Mouse (Mus musculus) forebrain, embryonic 15.5 days (tissue): ENCODE measurements around the gene Rreb1. TPM values are rescaled to one million over a fixed set of nuclear protein-coding genes. Genes with fewer than 3 reads are reported as not detected.

ENCODE experiments used
- ATAC-seq: fragments of 200-750 bp; cut with Nextera tagmentation; replicated peaks from 2 replicates; pipeline ENCODE4 v1.8.0; 2017; ENCODE audit warnings: mild to moderate bottlenecking, moderate TSS enrichment, moderate library complexity
- H3K27ac ChIP-seq: fragments of 300-500 bp; sonication (generic); replicated peaks from 2 replicates; pipeline ENCODE4 v1.5.1; 2015; ENCODE audit warnings: mild to moderate bottlenecking, inconsistent platforms
- H3K27me3 ChIP-seq: fragments of 300-500 bp; sonication (generic); 2 replicates; pipeline ENCODE4 v1.6.1; 2015; ENCODE audit warnings: inconsistent platforms
- H3K36me3 ChIP-seq: fragments of 300-500 bp; sonication (generic); 2 replicates; pipeline ENCODE4 v1.6.1; 2015; ENCODE audit warnings: mild to moderate bottlenecking, inconsistent platforms
- H3K4me1 ChIP-seq: fragments of 300-500 bp; sonication (generic); 2 replicates; pipeline ENCODE4 v1.6.1; 2015; ENCODE audit warnings: inconsistent platforms
- H3K4me2 ChIP-seq: fragments of 300-500 bp; sonication (generic); replicated peaks from 2 replicates; pipeline ENCODE4 v1.6.1; 2015; ENCODE audit warnings: mild to moderate bottlenecking, inconsistent platforms
- H3K4me3 ChIP-seq: fragments of 300-500 bp; sonication (generic); 2 replicates; pipeline ENCODE4 v1.5.1; 2015; ENCODE audit warnings: mild to moderate bottlenecking, inconsistent platforms
- H3K9ac ChIP-seq: fragments of 300-500 bp; sonication (generic); replicated peaks from 2 replicates; pipeline ENCODE4 v1.6.1; 2015; ENCODE audit warnings: mild to moderate bottlenecking, inconsistent platforms
- H3K9me3 ChIP-seq: fragments of 300-500 bp; sonication (generic); 2 replicates; pipeline ENCODE4 v1.6.1; 2016; ENCODE audit warnings: inconsistent platforms
- WGBS: fragments of 180-500 bp; shearing (Covaris S2); methylation state at CpG from one replicate; pipeline ENCODE4 v1.1.7; 2015; ENCODE audit warnings: mixed read lengths; 5-methylcytosine and 5-hydroxymethylcytosine counted together
- polyA plus RNA-seq: library from polyadenylated mRNA; unstranded; fragments of >200 nt; fragmentation: Nextera tagmentation; extraction: Ambion mirVana; gene quantifications from 2 replicates; pipeline ENCODE4 v1.2.1, GENCODE M21; 2015

The Rreb1 gene
- polyA plus RNA-seq, 1 experiment from 2014 or later = 1.8 TPM

DNA sequence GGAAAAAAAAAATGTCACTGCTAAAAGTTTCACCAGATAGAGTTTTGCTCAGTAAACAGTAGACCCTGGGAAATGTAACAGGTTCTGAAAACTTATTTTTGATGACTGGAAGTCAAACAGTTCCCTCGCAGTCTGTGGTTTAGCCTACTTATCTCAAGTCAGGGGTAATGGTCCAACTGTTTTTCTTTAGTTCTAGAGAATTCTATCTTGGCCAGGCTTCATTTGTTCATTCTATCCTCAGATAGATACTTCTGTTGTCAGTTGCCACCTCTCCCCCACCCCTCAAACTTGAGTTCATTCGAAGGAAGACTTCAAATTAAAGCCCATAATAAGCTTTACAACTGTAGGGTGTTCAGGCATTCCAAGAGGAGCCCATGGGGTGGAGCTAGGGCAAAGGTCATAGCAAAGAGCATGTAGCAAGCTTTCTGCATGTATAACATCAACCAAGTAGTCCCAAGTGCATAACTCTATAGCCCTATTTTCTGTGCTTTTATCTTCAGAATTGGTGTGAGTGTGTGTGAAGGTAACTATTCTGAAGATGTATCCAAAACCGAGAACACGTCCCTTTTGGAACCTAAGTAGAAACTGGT, 46.2 kb downstream of the Rreb1 start:
- Histone ChIP-seq H3K36me3 (no peaks in the 10 kb centered on the region), H3K9me3 (no peaks in the 10 kb centered on the region), H3K27me3 (peaks cover 47% of the 10 kb centered on the region), H3K27ac (no peak overlapping the region), H3K9ac (no peak overlapping the region), H3K4me3 (no peak overlapping the region), H3K4me1 (peaks cover 33% of the 10 kb centered on the region), H3K4me2 (no peak overlapping the region)
- ATAC-seq = no peak
- 39% methylated on average over 4 of the region's 4 CpGs for WGBS

DNA sequence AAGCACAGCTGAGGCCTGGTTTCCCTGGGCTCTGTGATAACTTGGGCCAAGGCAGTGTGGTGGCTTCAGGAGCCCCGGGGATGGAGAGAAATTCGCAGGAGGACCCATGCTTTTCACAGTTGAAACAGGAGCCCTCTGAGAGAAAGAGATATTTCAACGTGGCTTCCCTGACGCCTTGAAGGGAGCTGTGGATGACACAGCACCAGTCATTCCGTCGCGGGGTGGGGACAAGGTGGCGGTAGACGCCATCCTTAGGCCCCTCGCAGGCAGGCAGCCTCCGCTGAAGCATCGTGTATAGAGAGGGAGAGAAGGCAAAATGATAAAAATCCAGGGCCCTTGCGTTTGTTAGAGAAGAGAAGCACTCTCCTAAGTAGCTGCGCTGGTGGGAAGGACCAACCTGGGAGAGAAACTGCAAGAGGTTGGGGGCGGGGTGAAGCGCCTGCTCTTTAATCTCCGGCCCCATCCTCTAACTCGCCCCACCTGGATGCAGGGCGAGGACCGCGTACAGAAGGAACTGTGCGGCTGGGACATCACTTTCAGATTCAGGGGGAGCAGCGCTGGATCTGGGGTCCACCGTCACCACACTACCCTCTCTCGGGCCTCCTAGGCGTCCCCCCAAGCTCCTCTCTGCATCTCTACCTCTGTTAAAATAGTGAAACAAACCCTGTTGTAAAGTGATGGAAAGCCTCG, 46.9 kb downstream of the Rreb1 start:
- H3K9me3 ChIP-seq = no peaks in the 10 kb centered on the region
- ATAC-seq = no peak; the same call in none of the 2 replicates
- H3K4me2 ChIP-seq = peak overlapping the region; percentile 99
- H3K27me3 ChIP-seq = peaks cover 48% of the 10 kb centered on the region
- peak overlapping the region; percentile 55 for H3K4me3 ChIP-seq
- WGBS = 3% methylated on average over 27 of the region's 27 CpGs
- H3K4me1 ChIP-seq = peaks cover 33% of the 10 kb centered on the region
- no peak overlapping the region for H3K27ac ChIP-seq
- H3K9ac ChIP-seq = peak overlapping the region; percentile 46
- H3K36me3 ChIP-seq = no peaks in the 10 kb centered on the region

DNA sequence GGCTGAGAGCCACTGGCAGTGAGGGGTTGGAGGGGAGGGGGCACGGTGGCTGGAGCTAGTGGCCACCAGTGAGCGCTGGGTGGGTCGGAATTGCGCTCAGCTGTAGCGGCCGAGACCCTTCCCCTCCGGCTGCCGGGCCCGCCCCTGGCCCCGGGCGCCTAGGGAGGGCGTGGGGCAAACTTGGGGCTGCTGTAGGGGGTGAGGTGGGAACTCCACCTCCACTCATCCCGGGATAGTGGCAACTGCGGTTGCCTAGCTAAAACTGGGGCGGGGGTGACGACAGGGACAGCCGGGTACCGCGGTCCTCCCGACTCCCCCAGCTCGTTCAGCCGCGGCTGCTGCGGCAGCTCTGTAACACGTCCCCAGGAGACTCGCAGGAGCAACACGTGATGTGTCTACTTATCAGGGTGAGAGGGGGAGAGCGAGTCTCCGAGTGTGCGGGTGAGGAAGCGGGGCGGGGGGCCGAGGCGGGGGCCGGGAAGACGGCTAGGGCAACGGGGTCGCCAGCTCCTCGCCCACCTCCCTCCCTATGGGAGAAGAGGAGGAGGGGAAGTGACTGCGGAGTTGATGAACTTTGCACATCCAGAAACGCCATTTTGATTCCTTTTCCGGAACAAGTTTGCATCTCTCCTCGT, 47.6 kb downstream of the Rreb1 start:
- H3K4me3 ChIP-seq = peak overlapping the region; percentile 55
- peaks cover 33% of the 10 kb centered on the region for H3K4me1 ChIP-seq
- peak overlapping the region; percentile 46 for H3K9ac ChIP-seq
- peak; percentile 71 for ATAC-seq
- no peaks in the 10 kb centered on the region for H3K9me3 ChIP-seq
- H3K36me3 ChIP-seq = no peaks in the 10 kb centered on the region
- WGBS = under 1% methylated on average over 42 of the region's 43 CpGs
- peak overlapping the region; percentile 99 for H3K4me2 ChIP-seq
- H3K27me3 ChIP-seq = peaks cover 54% of the 10 kb centered on the region
- no peak overlapping the region for H3K27ac ChIP-seq

DNA sequence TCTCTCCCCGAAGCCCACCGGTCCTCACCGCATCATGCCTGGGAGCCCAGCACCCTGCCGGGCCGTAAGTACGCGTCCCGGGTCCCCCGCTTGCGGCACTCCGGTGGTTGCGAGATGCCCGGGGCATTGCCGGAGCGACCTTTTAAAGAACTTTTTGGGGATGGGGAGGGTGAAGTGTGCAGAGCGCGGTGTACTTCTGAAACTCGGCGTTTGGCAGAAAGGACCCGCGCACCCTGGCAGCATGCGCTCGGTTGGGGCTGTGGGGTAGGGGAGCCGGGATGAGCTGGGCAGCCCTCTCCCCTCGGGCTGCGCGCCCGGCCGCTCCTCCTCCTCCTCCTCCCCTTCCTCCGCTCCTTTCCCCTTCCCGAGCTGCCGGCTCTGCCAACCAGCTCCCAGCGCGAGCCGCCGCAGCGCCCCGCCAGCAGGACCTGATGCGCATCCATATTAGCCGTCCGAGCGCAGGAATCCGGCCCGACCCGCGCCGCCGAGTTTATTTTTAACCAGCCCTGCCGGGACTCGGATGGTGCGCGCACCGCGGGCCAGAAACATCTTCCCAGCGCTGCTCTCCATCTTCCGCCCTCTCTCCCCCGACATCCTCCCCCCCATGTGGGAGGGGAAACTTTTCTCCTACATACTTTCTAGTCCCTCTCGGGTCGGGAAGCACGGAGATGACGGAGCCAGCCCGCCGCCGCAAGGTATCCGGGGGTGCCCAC, 48.2 kb downstream of the Rreb1 start:
- H3K27me3 ChIP-seq = peaks cover 58% of the 10 kb centered on the region
- H3K36me3 ChIP-seq = no peaks in the 10 kb centered on the region
- H3K9ac ChIP-seq = peak overlapping the region; percentile 46
- no peaks in the 10 kb centered on the region for H3K9me3 ChIP-seq
- peak overlapping the region; percentile 55 for H3K4me3 ChIP-seq
- H3K27ac ChIP-seq = no peak overlapping the region
- ATAC-seq = peak; percentile 76
- H3K4me1 ChIP-seq = peaks cover 31% of the 10 kb centered on the region
- under 1% methylated on average over 62 of the region's 65 CpGs for WGBS
- peak overlapping the region; percentile 99 for H3K4me2 ChIP-seq

DNA sequence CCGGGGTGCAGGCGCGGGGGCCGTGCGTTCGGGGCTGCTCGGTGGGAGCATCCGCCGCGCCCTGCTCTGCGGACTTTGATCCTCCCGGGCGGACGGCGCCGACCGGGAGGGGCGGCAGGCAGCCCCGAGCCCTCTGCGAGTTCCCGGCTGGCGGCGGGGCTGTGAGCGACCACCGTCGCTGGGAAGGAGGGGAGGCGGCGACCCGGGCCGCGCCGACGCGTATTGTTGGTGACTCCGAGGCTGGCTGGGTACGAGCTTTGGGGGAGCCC, 48.7 kb downstream of the Rreb1 start:
- H3K4me2 ChIP-seq = peak overlapping the region; percentile 99
- no peaks in the 10 kb centered on the region for H3K36me3 ChIP-seq
- peak overlapping the region; percentile 46 for H3K9ac ChIP-seq
- no peak overlapping the region for H3K27ac ChIP-seq
- peak overlapping the region; percentile 55 for H3K4me3 ChIP-seq
- no peaks in the 10 kb centered on the region for H3K9me3 ChIP-seq
- H3K4me1 ChIP-seq = peaks cover 30% of the 10 kb centered on the region
- WGBS = 1% methylated on average over 32 of the region's 36 CpGs
- peak; percentile 33 for ATAC-seq
- peaks cover 58% of the 10 kb centered on the region for H3K27me3 ChIP-seq

DNA sequence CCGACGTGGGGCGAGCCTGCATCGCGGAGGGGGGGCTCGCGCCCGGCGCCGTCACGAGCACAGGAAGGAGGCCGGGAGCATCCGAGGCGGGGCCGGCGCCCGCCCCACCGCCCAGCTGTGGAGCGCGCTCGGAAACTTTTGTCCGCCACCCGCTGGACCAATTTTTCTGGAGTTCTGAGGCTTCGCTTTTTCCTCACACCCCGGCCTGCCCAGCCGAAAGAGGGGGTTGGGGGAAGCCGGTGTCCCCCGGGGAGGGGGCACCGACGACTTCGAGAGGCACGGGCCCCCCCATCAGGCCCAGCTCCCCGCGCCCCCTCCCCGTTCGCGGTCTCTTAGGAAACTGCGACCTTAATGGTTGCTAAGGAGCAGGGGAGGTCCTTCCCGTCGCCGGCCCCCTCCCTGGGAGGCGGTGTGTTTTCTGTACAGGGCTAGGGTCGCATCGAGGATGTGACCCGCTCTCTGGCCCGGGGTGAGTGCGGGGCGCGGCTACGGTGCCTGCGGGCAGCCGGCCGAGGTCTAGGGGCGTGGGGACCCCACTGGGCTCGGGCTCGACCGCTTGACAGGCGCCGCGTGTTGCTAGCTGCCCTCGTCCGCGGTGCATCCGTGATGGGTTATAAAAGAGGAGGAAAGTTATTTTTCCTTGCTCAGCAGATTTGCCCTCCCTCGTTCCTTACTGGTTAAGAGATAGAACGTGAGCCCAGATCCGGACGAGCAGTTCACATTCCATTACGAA, 49.2 kb downstream of the Rreb1 start:
- WGBS = under 1% methylated on average over 68 of the region's 69 CpGs
- peaks cover 58% of the 10 kb centered on the region for H3K27me3 ChIP-seq
- no peak overlapping the region for H3K27ac ChIP-seq
- no peaks in the 10 kb centered on the region for H3K36me3 ChIP-seq
- peak overlapping the region; percentile 99 for H3K4me2 ChIP-seq
- peak; percentile 56 for ATAC-seq
- H3K4me3 ChIP-seq = peak overlapping the region; percentile 55
- H3K9me3 ChIP-seq = no peaks in the 10 kb centered on the region
- H3K4me1 ChIP-seq = peaks cover 30% of the 10 kb centered on the region
- H3K9ac ChIP-seq = peak overlapping the region; percentile 46

DNA sequence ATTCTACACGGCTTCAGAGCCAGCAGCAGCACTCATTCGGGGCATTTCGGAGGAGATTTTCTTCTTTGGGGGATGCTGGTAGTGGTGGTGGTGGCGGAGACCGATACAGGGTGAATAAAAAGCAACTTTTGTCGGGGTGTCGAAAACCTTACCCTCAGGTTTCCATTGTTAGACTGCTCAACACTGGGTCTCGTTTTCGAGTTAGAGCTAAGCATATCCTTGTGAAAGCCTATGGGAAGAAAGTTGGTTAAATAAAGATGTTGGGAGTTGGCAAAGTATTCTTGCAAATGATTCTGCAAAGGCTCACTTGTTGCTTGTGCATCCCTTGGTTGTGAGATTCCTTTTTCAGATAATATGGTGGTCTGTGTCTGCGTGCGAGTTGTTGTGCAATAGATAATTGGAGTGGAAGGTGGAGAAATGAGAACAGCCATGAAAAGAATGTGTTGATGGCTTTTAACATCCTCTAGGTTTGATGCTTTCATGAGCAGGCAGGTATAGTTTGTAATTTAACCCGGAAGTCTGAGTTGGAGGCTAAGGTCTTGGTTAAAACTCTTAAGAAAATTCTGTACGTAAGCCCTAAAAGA, 49.9 kb downstream of the Rreb1 start:
- peaks cover 30% of the 10 kb centered on the region for H3K4me1 ChIP-seq
- no peaks in the 10 kb centered on the region for H3K9me3 ChIP-seq
- WGBS = 5% methylated on average over 13 of the region's 13 CpGs
- H3K36me3 ChIP-seq = no peaks in the 10 kb centered on the region
- no peak overlapping the region for H3K27ac ChIP-seq
- H3K27me3 ChIP-seq = peaks cover 58% of the 10 kb centered on the region
- H3K4me2 ChIP-seq = peak overlapping the region; percentile 99
- no peak overlapping the region for H3K9ac ChIP-seq
- no peak for ATAC-seq
- peak overlapping the region; percentile 55 for H3K4me3 ChIP-seq

DNA sequence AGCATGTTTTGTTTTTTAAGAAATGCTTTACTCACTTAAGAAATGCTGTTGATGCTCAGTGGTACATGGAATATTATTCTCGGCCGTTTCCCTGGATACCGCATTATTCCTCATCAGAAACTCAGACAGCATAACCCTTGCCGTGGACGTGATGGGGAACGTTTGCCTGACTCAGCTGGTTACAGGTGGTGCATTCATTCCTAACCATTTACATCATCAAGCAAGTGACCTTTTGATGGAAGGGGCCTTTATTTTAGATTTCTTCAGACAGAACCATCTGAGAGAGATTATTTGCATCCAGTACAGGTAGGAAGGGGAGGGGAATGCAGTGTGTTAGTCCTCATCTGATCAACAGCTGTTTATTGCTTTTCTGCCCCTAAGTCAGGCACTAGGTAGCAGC, 50.7 kb downstream of the Rreb1 start:
- no peak overlapping the region for H3K9ac ChIP-seq
- ATAC-seq = no peak
- WGBS = 12% methylated on average over 6 of the region's 6 CpGs
- no peaks in the 10 kb centered on the region for H3K36me3 ChIP-seq
- H3K27me3 ChIP-seq = peaks cover 58% of the 10 kb centered on the region
- no peak overlapping the region for H3K27ac ChIP-seq
- peaks cover 30% of the 10 kb centered on the region for H3K4me1 ChIP-seq
- no peak overlapping the region for H3K4me3 ChIP-seq
- H3K9me3 ChIP-seq = no peaks in the 10 kb centered on the region
- H3K4me2 ChIP-seq = no peak overlapping the region

DNA sequence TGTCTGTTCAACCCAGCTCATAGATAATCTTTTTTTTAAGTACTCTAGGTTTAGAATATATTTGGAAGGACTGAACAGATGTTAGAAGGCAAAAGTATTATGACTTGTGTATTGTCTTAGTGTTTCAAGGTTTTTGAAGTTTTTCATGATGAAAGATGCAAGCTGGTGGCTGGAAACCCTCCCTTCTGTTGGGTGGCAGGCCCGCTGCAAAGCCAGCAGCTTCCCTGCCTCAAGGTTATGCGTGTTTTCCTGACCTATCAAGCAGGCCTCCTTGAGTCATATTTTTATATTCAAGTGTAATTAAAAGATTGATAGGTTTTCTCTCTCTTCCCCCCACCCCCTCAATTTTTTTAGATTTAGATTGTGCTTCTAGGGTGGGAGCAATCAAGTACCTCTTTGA, 52.1 kb downstream of the Rreb1 start:
- peaks cover 46% of the 10 kb centered on the region for H3K27me3 ChIP-seq
- no peak overlapping the region for H3K4me2 ChIP-seq
- H3K9me3 ChIP-seq = no peaks in the 10 kb centered on the region
- H3K4me3 ChIP-seq = no peak overlapping the region
- H3K27ac ChIP-seq = no peak overlapping the region
- 50% methylated on average over 2 of the region's 2 CpGs for WGBS
- H3K36me3 ChIP-seq = no peaks in the 10 kb centered on the region
- peaks cover 27% of the 10 kb centered on the region for H3K4me1 ChIP-seq
- H3K9ac ChIP-seq = no peak overlapping the region
- ATAC-seq = no peak

DNA sequence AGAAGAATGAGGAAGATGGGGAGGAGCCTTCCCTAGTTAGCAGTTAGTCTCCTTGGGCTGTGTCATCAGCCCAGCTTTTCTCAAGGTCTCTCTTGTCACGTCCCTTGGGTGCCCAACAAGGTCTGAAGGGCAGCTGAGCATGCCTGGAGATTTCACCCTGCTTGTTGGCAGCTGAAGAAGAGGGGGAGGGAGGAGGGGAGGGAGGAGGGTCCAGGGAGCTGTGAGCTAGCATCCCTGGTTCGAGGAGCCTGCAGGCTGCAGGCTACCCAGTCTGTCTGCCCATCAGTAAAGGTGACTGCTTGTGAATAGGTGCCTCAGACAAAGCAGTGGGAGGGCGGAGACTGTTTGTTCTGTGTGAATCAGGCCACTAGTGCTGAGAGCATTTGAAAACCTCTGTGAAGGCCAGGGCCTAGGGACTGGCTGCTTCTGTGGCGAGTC, 52.7 kb downstream of the Rreb1 start:
- ATAC-seq = no peak
- peaks cover 39% of the 10 kb centered on the region for H3K27me3 ChIP-seq
- H3K4me1 ChIP-seq = peaks cover 20% of the 10 kb centered on the region
- no peaks in the 10 kb centered on the region for H3K36me3 ChIP-seq
- no peaks in the 10 kb centered on the region for H3K9me3 ChIP-seq
- H3K9ac ChIP-seq = no peak overlapping the region
- H3K27ac ChIP-seq = no peak overlapping the region
- H3K4me2 ChIP-seq = no peak overlapping the region
- H3K4me3 ChIP-seq = no peak overlapping the region
- WGBS = 15% methylated on average over 4 of the region's 4 CpGs

DNA sequence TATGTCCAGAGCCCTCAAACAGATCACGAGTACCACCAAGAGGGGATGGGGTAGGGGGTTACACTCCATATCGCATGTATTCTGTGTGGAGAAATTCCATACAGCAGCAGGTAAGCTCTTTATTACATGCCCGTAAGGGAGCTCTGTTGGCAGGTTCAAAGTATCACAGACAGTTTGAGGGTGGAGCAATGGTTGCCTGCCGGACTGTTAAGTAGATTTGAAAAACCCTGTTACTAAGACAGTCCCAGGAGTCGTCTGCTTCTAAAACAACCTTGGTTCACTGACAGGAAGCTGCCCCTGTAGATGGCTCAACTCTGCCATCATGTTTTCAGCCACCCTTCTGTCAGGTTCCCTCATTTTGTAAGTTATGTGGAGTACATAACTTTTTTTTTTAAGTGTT, 54.3 kb downstream of the Rreb1 start:
- H3K9ac ChIP-seq = no peak overlapping the region
- no peak overlapping the region for H3K27ac ChIP-seq
- H3K4me3 ChIP-seq = no peak overlapping the region
- 38% methylated on average over 5 of the region's 5 CpGs for WGBS
- no peaks in the 10 kb centered on the region for H3K9me3 ChIP-seq
- peaks cover 28% of the 10 kb centered on the region for H3K27me3 ChIP-seq
- no peaks in the 10 kb centered on the region for H3K36me3 ChIP-seq
- peaks cover 6% of the 10 kb centered on the region for H3K4me1 ChIP-seq
- no peak overlapping the region for H3K4me2 ChIP-seq
- no peak for ATAC-seq
